Mouse (Mus musculus) hindbrain, embryonic 13.5 days (tissue): ENCODE results near the gene H1foo. TPM values are rescaled to one million over a fixed set of nuclear protein-coding genes. Genes with fewer than 3 reads are reported as not detected.

Experiments
- ATAC-seq: fragments of 200-750 bp; cut with Nextera tagmentation; 2 replicates; pipeline ENCODE4 v1.8.0; 2017; ENCODE audit warnings: moderate TSS enrichment; ENCODE audit not compliant: low FRiP score
- H3K27ac ChIP-seq: fragments of 300-500 bp; sonication (generic); 2 replicates; pipeline ENCODE4 v1.5.1; 2015; ENCODE audit warnings: inconsistent platforms, mild to moderate bottlenecking, moderate library complexity
- H3K27me3 ChIP-seq: fragments of 300-500 bp; sonication (generic); 2 replicates; pipeline ENCODE4 v1.6.1; 2015; ENCODE audit warnings: mild to moderate bottlenecking, inconsistent platforms
- H3K36me3 ChIP-seq: fragments of 300-500 bp; sonication (generic); 2 replicates; pipeline ENCODE4 v1.6.1; 2015; ENCODE audit warnings: mild to moderate bottlenecking, inconsistent platforms
- H3K4me1 ChIP-seq: fragments of 300-500 bp; sonication (generic); replicated peaks from 2 replicates; pipeline ENCODE4 v1.6.1; 2015; ENCODE audit warnings: inconsistent platforms
- H3K4me2 ChIP-seq: fragments of 300-500 bp; sonication (generic); 2 replicates; pipeline ENCODE4 v1.6.1; 2015; ENCODE audit warnings: inconsistent platforms, mild to moderate bottlenecking, moderate library complexity
- H3K4me3 ChIP-seq: fragments of 300-500 bp; sonication (generic); 2 replicates; pipeline ENCODE4 v1.5.1; 2015; ENCODE audit warnings: mild to moderate bottlenecking, inconsistent platforms
- H3K9ac ChIP-seq: fragments of 300-500 bp; sonication (generic); 2 replicates; pipeline ENCODE4 v1.6.1; 2015; ENCODE audit warnings: mild to moderate bottlenecking, inconsistent platforms
- H3K9me3 ChIP-seq: fragments of 300-500 bp; sonication (generic); 2 replicates; pipeline ENCODE4 v1.6.1; 2016; ENCODE audit warnings: inconsistent platforms
- WGBS: fragments of 180-500 bp; shearing (Covaris S2); methylation state at CpG from one replicate; pipeline ENCODE4 v1.1.7; 2015; 5-methylcytosine and 5-hydroxymethylcytosine counted together
- polyA plus RNA-seq: library from polyadenylated mRNA; unstranded; fragments of >200 nt; fragmentation: Nextera tagmentation; extraction: Ambion mirVana; gene quantifications from 2 replicates; pipeline ENCODE4 v1.2.1, GENCODE M21; 2015

The H1foo gene
- polyA plus RNA-seq, 1 experiment from 2014 or later: not detected

GRCm38 (mm10) chr6:115982889-115983288 lies 38.2 kb downstream of the H1foo start:
- WGBS: 57% methylated on average over 7 of the region's 7 CpGs
- Histone ChIP-seq H3K27ac (no peak overlapping the region), H3K4me2 (no peak overlapping the region), H3K36me3 (no peaks in the 10 kb centered on the region), H3K9ac (no peak overlapping the region), H3K9me3 (no peaks in the 10 kb centered on the region), H3K4me1 (peaks cover 42% of the 10 kb centered on the region), H3K4me3 (no peak overlapping the region), H3K27me3 (no peaks in the 10 kb centered on the region)
- no peak for ATAC-seq

GRCm38 (mm10) chr6:115983306-115984038 lies 38.7 kb downstream of the H1foo start:
- Histone ChIP-seq H3K4me2 (no peak overlapping the region), H3K9ac (no peak overlapping the region), H3K27ac (no peak overlapping the region), H3K36me3 (no peaks in the 10 kb centered on the region), H3K9me3 (no peaks in the 10 kb centered on the region), H3K27me3 (no peaks in the 10 kb centered on the region), H3K4me3 (no peak overlapping the region), H3K4me1 (peaks cover 39% of the 10 kb centered on the region)
- 65% methylated on average over 12 of the region's 12 CpGs for WGBS
- no peak for ATAC-seq

DNA sequence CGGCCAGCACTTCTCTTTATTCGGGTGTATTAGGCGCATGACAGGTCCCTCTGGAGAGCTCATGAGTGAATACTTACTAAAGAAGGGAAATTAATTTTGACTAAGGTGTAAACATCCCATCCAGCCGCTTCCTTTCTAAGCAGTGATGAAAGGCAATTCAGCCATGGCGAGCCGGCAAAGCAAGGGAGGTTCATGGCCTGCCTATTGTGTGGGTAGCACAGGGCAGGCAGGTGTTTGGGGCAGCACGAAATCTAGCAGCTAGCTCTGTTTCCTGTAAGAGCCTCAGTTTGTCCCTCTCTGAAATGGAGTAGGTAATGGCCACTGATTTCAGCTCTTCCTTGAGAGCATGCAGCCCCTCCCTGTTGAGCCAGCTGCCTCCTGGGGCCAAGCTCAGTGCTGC lies 39.8 kb downstream of the H1foo start:
- ATAC-seq: no peak
- H3K9ac ChIP-seq: no peak overlapping the region
- H3K27me3 ChIP-seq: no peaks in the 10 kb centered on the region
- peaks cover 39% of the 10 kb centered on the region for H3K4me1 ChIP-seq
- H3K36me3 ChIP-seq: no peaks in the 10 kb centered on the region
- no peaks in the 10 kb centered on the region for H3K9me3 ChIP-seq
- 65% methylated on average over 7 of the region's 7 CpGs for WGBS
- peak overlapping the region; percentile 42; the same call in 1 of the 2 replicates for H3K27ac ChIP-seq
- H3K4me2 ChIP-seq: no peak overlapping the region
- H3K4me3 ChIP-seq: no peak overlapping the region

DNA sequence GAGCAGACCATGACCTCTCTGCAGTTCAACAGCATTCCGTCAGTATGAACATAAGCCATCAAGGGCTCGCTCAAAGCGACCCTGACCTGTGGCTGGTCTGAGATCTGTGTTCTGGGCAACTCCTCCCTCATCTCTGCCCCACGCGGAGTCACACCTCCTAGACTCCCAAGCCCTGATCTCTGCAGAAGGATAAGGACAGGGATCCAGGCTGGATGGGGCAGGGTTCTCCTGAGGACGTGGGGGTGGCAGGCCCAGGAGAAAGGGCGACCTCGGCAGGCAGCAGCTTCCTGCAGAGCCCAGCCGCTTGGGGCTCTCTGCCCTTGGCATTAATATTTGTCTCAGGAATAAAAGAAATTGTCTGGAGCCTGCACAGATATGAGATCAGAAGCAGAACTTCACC lies 40.9 kb downstream of the H1foo start:
- no peak for ATAC-seq
- WGBS: 64% methylated on average over 9 of the region's 9 CpGs
- Histone ChIP-seq H3K4me3 (no peak overlapping the region), H3K27ac (no peak overlapping the region), H3K9ac (no peak overlapping the region; the same call in 1 of the 2 replicates), H3K36me3 (no peaks in the 10 kb centered on the region), H3K4me1 (peaks cover 34% of the 10 kb centered on the region), H3K27me3 (peaks cover 3% of the 10 kb centered on the region), H3K4me2 (no peak overlapping the region), H3K9me3 (no peaks in the 10 kb centered on the region)

GRCm38 (mm10) chr6:115986472-115987095 lies 41.8 kb downstream of the H1foo start:
- H3K27me3 ChIP-seq: peaks cover 13% of the 10 kb centered on the region
- H3K9ac ChIP-seq: peak overlapping the region; percentile 29; the same call in 1 of the 2 replicates
- 42% methylated on average over 12 of the region's 12 CpGs for WGBS
- H3K27ac ChIP-seq: peak overlapping the region; percentile 30; the same call in 1 of the 2 replicates
- peaks cover 41% of the 10 kb centered on the region for H3K4me1 ChIP-seq
- no peak for ATAC-seq
- H3K9me3 ChIP-seq: no peaks in the 10 kb centered on the region
- no peak overlapping the region for H3K4me3 ChIP-seq
- no peaks in the 10 kb centered on the region for H3K36me3 ChIP-seq
- H3K4me2 ChIP-seq: 0 out of 2 replicates have a peak overlapping the region, but pooled peaks have one; percentile 8

- Histone ChIP-seq H3K27ac (peak overlapping the region; percentile 30; the same call in 1 of the 2 replicates), H3K9ac (peak overlapping the region; percentile 29; the same call in 1 of the 2 replicates)
- WGBS: 52% methylated on average over 9 of the region's 9 CpGs
Measured at GRCm38 (mm10) chr6:115987096-115987747, 42.5 kb downstream of the H1foo start.

DNA sequence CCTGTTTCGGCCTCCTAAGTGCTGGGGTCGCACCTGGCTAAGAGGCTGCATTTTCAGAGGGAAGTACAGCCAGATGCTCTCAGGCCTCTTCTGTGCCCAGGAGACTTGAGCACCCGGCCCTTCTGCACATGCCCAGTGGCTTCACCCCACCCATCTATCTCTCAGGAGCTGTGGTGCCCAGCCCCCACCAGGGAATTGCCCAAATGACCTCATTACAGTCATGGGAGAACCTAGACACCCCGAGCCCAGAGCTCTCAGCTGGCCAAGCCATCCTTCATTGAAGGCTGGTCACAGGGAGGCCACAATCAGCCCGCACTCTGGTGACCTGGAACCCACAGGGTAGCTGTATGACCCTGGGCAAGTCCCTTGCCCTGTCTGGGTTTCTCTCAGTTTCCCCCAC lies 44.3 kb downstream of the H1foo start:
- Histone ChIP-seq H3K9me3 (no peaks in the 10 kb centered on the region), H3K27me3 (peaks cover 37% of the 10 kb centered on the region), H3K27ac (no peak overlapping the region), H3K4me2 (no peak overlapping the region), H3K4me1 (peaks cover 61% of the 10 kb centered on the region), H3K4me3 (no peak overlapping the region), H3K36me3 (no peaks in the 10 kb centered on the region), H3K9ac (no peak overlapping the region)
- no peak for ATAC-seq
- 69% methylated on average over 5 of the region's 5 CpGs for WGBS

More at GRCm38 (mm10) chr6:115987096-115987747, 42.5 kb downstream of the H1foo start:
- Histone ChIP-seq H3K27me3 (peaks cover 19% of the 10 kb centered on the region), H3K4me3 (no peak overlapping the region), H3K36me3 (no peaks in the 10 kb centered on the region), H3K9me3 (no peaks in the 10 kb centered on the region), H3K4me1 (peaks cover 47% of the 10 kb centered on the region), H3K4me2 (0 out of 2 replicates have a peak overlapping the region, but pooled peaks have one; percentile 8)
- ATAC-seq: no peak

DNA sequence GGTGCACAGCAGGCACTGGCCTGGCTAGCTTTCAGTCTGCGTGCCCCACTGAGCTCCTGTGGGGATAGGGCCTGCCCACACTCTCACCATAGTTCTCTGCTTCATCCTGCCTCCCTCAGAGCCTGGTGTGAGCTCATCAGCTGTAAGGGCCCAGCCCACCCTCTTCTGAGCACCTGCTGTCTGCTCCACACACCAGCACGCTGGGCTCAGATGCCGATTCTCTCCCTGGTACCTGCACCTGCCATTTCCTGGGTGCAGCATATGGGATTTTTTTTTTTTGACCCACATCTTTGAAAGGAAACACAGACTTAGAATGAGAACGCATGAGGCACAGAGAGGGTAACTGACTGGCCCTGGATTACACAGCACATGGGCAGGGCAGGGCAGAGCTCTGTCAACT lies 44.9 kb downstream of the H1foo start:
- peaks cover 43% of the 10 kb centered on the region for H3K27me3 ChIP-seq

GRCm38 (mm10) chr6:115990056-115990455 lies 45.3 kb downstream of the H1foo start:
- Histone ChIP-seq H3K4me1 (peaks cover 63% of the 10 kb centered on the region), H3K36me3 (no peaks in the 10 kb centered on the region), H3K27me3 (peaks cover 47% of the 10 kb centered on the region), H3K9ac (peak overlapping the region; percentile 35; the same call in 1 of the 2 replicates), H3K4me3 (no peak overlapping the region), H3K4me2 (peak overlapping the region; percentile 88), H3K9me3 (no peaks in the 10 kb centered on the region), H3K27ac (no peak overlapping the region)
- no peak for ATAC-seq
- WGBS: 80% methylated on average over 3 of the region's 3 CpGs

More for the DNA sequence above, 44.9 kb downstream of the H1foo start:
- H3K36me3 ChIP-seq: no peaks in the 10 kb centered on the region
- no peak overlapping the region for H3K27ac ChIP-seq
- no peak overlapping the region for H3K9ac ChIP-seq
- H3K4me2 ChIP-seq: no peak overlapping the region
- H3K4me1 ChIP-seq: peaks cover 65% of the 10 kb centered on the region
- no peaks in the 10 kb centered on the region for H3K9me3 ChIP-seq
- ATAC-seq: no peak
- 55% methylated on average over 4 of the region's 4 CpGs for WGBS
- no peak overlapping the region for H3K4me3 ChIP-seq

GRCm38 (mm10) chr6:115990479-115990878 lies 45.7 kb downstream of the H1foo start:
- ATAC-seq: no peak
- Histone ChIP-seq H3K4me3 (no peak overlapping the region; the same call in none of the 2 replicates), H3K9ac (peak overlapping the region; percentile 35; the same call in 1 of the 2 replicates), H3K27ac (no peak overlapping the region), H3K4me2 (peak overlapping the region; percentile 88), H3K9me3 (no peaks in the 10 kb centered on the region), H3K27me3 (peaks cover 48% of the 10 kb centered on the region), H3K36me3 (no peaks in the 10 kb centered on the region), H3K4me1 (peaks cover 61% of the 10 kb centered on the region)
- 89% methylated on average over 9 of the region's 9 CpGs for WGBS

DNA sequence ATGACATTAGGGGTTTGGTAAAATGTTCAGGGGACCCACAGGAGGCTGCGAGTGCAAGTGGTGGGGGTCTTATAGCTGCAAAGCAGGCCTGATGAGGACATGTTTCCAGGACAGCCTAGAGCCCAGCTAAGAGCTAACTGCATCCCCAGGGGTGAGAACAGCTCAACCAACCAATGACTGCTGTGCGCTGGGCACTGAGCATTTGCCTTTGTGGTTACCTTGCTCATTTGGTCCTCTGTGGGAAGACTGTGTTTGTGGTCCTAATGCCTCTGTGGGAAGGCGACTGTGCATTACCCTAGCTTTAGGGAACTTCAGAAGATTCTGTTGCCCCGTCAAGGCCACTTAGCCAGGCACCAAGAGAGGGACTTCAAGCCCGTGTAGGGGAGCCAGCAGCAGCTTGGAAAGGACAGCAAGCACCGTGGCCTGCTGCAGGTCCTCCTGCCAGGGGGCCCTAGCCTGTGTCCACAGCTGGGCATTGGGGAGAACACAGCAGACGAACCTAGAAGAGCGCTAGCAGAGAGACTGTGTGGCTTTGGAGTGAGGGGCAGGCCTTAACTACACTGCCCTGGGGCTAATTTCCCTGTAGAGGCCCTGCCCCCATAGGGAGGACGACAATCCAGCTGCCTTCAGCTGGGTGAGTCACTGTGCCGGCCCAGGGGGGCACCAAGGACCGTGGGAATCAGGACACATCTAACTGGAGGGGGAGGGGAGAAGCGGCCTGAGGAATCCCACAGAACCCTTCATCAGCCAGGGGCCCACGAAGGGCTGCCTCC lies 46.6 kb downstream of the H1foo start:
- Histone ChIP-seq H3K9ac (peak overlapping the region; percentile 70), H3K27me3 (peaks cover 56% of the 10 kb centered on the region), H3K36me3 (no peaks in the 10 kb centered on the region), H3K4me1 (peaks cover 53% of the 10 kb centered on the region), H3K27ac (peak overlapping the region; percentile 26; the same call in 1 of the 2 replicates), H3K4me2 (peak overlapping the region; percentile 88), H3K9me3 (no peaks in the 10 kb centered on the region), H3K4me3 (peak overlapping the region; percentile 55)
- 30% methylated on average over 13 of the region's 13 CpGs for WGBS
- ATAC-seq: no peak
